Mouse (Mus musculus) layer of hippocampus, adult 9-10 months (tissue): ENCODE measurements at regions not wholly inside any gene's neighbourhood (a gene's known extent, or its start where the extent isn't known, plus 50 kb on each side); places are given as distances from the start of the nearest gene placed in this dataset.

Experiments
- DNase-seq: peaks from one replicate; pipeline ENCODE4 v3.0.0; 2022; ENCODE audit warnings: low spot score

- DNase-seq: peak; percentile 27
These were observed 1526.6 kb upstream of the Cdh8 start for GRCm38 (mm10) chr8:100942680-100943427.

- no peak for DNase-seq
These were observed 1523.3 kb upstream of the Cdh8 start for GRCm38 (mm10) chr8:100939533-100939932.

- DNase-seq: no peak
These were observed 1474.0 kb upstream of the Cdh8 start for GRCm38 (mm10) chr8:100890307-100890706.

- peak; percentile 11 for DNase-seq
These were observed 1449.4 kb upstream of the Cdh8 start for GRCm38 (mm10) chr8:100865624-100866023.

- DNase-seq: peak; percentile 56
These were observed 1434.7 kb upstream of the Cdh8 start for GRCm38 (mm10) chr8:100850822-100851437.
